Mouse (Mus musculus) erythroid progenitor cell, adult 5-6 weeks (primary cell): ENCODE measurements around the gene Gm10842. TPM values are rescaled to one million over a fixed set of nuclear protein-coding genes. Genes with fewer than 3 reads are reported as not detected.

Experiments used
- ATAC-seq: replicated peaks from 2 replicates; pipeline ENCODE4 v1.8.0; 2016; ENCODE audit warnings: moderate number of reproducible peaks, mild to moderate bottlenecking, moderate TSS enrichment, inconsistent platforms; ENCODE audit not compliant: poor library complexity, low FRiP score, severe bottlenecking
- total RNA-seq, 2 experiments: library from RNA; stranded (forward) in 1 of 2; stranded (reverse) in 1 of 2; fragments of 150-400 nt in 1 of 2; fragments of 186-747, 209-891 nt in 1 of 2; gene quantifications; 2 replicates each; pipeline versions ENCODE4 v1.2.3 to v1.2.4; 2015 to 2017; ENCODE audit warnings: low replicate concordance in 2 of 2

Gene Gm10842
- total RNA-seq, 2 experiments from 2014 or later: not detected

DNA sequence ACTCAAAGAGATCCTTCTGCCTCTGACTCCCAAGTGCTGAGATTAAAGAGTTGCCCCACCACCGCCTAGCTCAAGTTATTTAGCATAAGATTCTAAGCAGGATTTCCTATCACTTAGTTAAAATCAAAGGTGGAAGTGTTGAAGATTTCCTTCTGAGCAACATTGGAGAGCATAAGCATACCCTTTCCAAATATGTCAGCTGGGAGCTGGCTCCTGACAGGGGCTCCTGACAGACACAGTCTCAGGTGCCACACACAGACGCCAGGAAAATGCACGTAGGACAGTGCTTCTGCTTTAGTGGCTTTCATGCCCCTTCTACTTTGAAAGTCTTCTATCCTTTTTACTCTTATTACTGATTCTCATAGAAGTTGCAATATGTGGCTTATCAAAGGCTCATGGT, 45.5 kb downstream of the Gm10842 start:
- ATAC-seq: no peak

Other genes with a start within 250 kb of the Gm10842 start
- gene Efcab3, start 83.3 kb upstream of the Gm10842 start, total RNA-seq (2015; ENCODE audit: low replicate concordance): not detected in 2 replicates
- gene Efcab3, start 83.3 kb upstream of the Gm10842 start, total RNA-seq (2017; ENCODE audit: low replicate concordance): not detected in 2 replicates
- 2.9 TPM in 1 of 2 replicates, not detected in the other for gene Mettl2, start 20.5 kb upstream of the Gm10842 start, total RNA-seq (2015; ENCODE audit: low replicate concordance)
- 1.7 and 7.1 TPM in 2 replicates for gene Mettl2, start 20.5 kb upstream of the Gm10842 start, total RNA-seq (2017; ENCODE audit: low replicate concordance)
- 33.9 and 55.3 TPM in 2 replicates for gene Tlk2, start 31.9 kb downstream of the Gm10842 start, total RNA-seq (2015; ENCODE audit: low replicate concordance)
- 67.9 and 85.7 TPM in 2 replicates for gene Tlk2, start 31.9 kb downstream of the Gm10842 start, total RNA-seq (2017; ENCODE audit: low replicate concordance)
- gene Mrc2, start 145.8 kb downstream of the Gm10842 start, total RNA-seq (2015; ENCODE audit: low replicate concordance): not detected in 2 replicates
- not detected in 2 replicates for gene Mrc2, start 145.8 kb downstream of the Gm10842 start, total RNA-seq (2017; ENCODE audit: low replicate concordance)